Mouse (Mus musculus): Measurements from ENCODE around the gene Serpinb1a. TPM values are rescaled to one million over a fixed set of nuclear protein-coding genes. Genes with fewer than 3 reads are reported as not detected.
A peak's percentile ranks its signal among the peaks of the same experiment; 100 is the strongest.

The Serpinb1a gene
- polyA plus RNA-seq, 1 experiment from 2014 or later: 81.2 TPM

DNA sequence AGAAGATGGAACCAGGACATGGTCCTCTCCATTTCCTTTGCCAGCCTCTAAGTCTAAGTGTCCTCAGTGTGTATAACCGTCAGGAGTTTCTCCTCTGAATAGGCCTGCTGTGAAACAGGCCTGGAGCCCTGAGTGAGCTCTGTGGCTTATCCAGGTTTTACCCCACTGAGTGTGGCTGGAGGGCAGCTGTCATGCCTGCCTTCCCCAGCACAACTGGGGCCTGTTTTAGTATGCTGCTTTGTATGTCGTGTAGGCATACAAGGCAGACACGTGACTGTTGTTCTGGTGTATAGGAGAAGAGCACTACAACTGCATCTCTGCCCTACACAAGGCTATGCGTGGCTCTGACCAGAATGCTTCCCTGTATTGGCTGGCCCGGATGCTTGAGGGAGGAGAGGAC lies 31.1 kb downstream of the Serpinb1a start:
- no peak for ATAC-seq (replicated peaks; ENCODE audit: low FRiP score, low TSS enrichment, low read depth)
- peaks cover 70% of the 10 kb centered on the region for H3K36me3 ChIP-seq (ENCODE audit: control insufficient read depth, insufficient read depth, low read length)

DNA sequence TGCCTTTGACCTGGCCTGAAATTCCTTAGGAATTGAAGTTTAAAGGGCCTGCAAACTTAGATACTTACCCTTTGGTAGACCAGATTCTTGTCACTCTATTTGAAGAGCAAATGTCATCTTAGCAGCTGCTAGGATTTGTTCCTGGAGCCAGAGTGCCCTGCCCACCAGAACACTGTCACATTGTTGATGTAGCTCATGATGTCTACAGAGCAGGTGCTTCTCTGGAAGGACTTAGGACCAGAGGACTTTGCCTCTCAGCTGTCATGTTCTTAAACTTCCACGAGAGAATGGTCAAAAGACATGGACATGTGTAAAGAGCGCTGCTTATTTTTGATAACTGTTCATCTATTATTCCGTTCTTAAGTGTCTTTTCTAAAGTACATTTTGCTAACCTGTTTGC lies 31.7 kb downstream of the Serpinb1a start:
- Histone ChIP-seq H3K9me3 (ENCODE audit: control insufficient read depth, low read length) (no peaks in the 10 kb centered on the region), H3K36me3 (ENCODE audit: control insufficient read depth, insufficient read depth, low read length) (peaks cover 71% of the 10 kb centered on the region), H3K27ac (ENCODE audit: low read depth) (no peak overlapping the region), H3K27me3 (replicated peaks; ENCODE audit: control insufficient read depth, insufficient read depth, low read length) (no peaks in the 10 kb centered on the region), H3K4me1 (replicated peaks; ENCODE audit: control insufficient read depth, insufficient read depth, low read length) (no peaks in the 10 kb centered on the region), H3K4me2 (ENCODE audit: low read length) (no peak overlapping the region), H3K9ac (ENCODE audit: low read length) (no peak overlapping the region), H3K4me3 (ENCODE audit: low read depth, low read length) (no peak overlapping the region)
- ATAC-seq (replicated peaks; ENCODE audit: low FRiP score, low TSS enrichment, low read depth) (no peak), DNase-seq (ENCODE audit: low spot score) (no peak)
- 93% methylated on average over 3 of the region's 3 CpGs for WGBS

More for the DNA sequence above, 31.1 kb downstream of the Serpinb1a start:
- WGBS: 85% methylated on average over 5 of the region's 5 CpGs
- Histone ChIP-seq H3K4me3 (ENCODE audit: low read depth, low read length) (no peak overlapping the region), H3K9ac (ENCODE audit: low read length) (no peak overlapping the region), H3K27ac (ENCODE audit: low read depth) (no peak overlapping the region), H3K9me3 (ENCODE audit: control insufficient read depth, low read length) (no peaks in the 10 kb centered on the region), H3K4me2 (ENCODE audit: low read length) (no peak overlapping the region), H3K4me1 (replicated peaks; ENCODE audit: control insufficient read depth, insufficient read depth, low read length) (no peaks in the 10 kb centered on the region), H3K27me3 (replicated peaks; ENCODE audit: control insufficient read depth, insufficient read depth, low read length) (no peaks in the 10 kb centered on the region)
- no peak for DNase-seq (ENCODE audit: low spot score)

DNA sequence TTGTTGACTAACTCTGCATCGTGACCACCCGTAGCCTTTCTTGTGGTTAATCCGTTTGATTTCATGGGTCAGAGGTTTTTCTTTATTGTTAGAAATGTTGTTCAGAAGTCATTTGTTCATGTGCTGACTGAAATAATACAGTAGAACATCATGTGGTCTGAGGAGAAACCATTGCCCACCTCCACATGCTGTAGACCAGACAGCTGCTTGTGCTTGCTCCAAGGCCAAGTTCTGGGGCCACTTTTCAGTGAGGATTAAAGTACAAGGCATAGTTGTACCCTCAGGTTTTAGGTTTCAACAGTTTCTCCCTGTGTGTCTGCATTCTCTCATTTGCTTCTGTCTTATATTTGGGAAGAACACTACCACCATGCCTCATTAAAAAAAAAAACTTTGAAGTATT lies 43.4 kb downstream of the Serpinb1a start:
- Histone ChIP-seq H3K4me2 (ENCODE audit: low read length) (no peak overlapping the region), H3K4me3 (ENCODE audit: low read depth, low read length) (no peak overlapping the region), H3K9ac (ENCODE audit: low read length) (no peak overlapping the region), H3K27ac (ENCODE audit: low read depth) (no peak overlapping the region), H3K36me3 (ENCODE audit: control insufficient read depth, insufficient read depth, low read length) (peaks cover 53% of the 10 kb centered on the region), H3K27me3 (replicated peaks; ENCODE audit: control insufficient read depth, insufficient read depth, low read length) (no peaks in the 10 kb centered on the region), H3K4me1 (replicated peaks; ENCODE audit: control insufficient read depth, insufficient read depth, low read length) (peaks cover 12% of the 10 kb centered on the region), H3K9me3 (ENCODE audit: control insufficient read depth, low read length) (no peaks in the 10 kb centered on the region)
- DNase-seq (ENCODE audit: low spot score): no peak
- no peak for ATAC-seq (replicated peaks; ENCODE audit: low FRiP score, low TSS enrichment, low read depth)
- WGBS: 95% methylated on average over 3 of the region's 3 CpGs

DNA sequence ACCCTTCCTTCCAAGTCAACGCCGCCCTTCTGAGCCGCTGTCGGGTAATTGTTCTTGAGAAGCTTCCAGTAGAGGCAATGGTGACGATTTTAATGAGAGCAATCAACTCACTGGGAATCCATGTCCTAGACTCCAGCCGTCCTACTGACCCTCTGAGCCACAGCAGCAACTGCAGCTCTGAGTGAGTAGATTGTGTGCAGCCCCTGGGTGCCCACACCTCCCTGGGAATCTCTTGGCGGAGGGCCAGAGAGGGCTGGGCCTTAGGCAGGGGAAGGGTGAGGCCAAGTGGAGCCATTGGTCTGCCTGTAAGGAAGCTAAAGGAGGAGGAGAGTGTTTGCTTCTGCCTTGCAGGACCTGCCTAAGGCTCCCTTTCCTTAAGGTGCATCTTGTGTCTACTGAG lies 44.2 kb downstream of the Serpinb1a start:
- WGBS: 90% methylated on average over 7 of the region's 7 CpGs
- H3K4me2 ChIP-seq (ENCODE audit: low read length): no peak overlapping the region
- H3K27ac ChIP-seq (ENCODE audit: low read depth): no peak overlapping the region
- no peaks in the 10 kb centered on the region for H3K9me3 ChIP-seq (ENCODE audit: control insufficient read depth, low read length)
- no peak overlapping the region for H3K4me3 ChIP-seq (ENCODE audit: low read depth, low read length)
- H3K4me1 ChIP-seq (replicated peaks; ENCODE audit: control insufficient read depth, insufficient read depth, low read length): peaks cover 12% of the 10 kb centered on the region
- ATAC-seq (replicated peaks; ENCODE audit: low FRiP score, low TSS enrichment, low read depth) (no peak), DNase-seq (ENCODE audit: low spot score) (no peak)
- no peak overlapping the region for H3K9ac ChIP-seq (ENCODE audit: low read length)
- no peaks in the 10 kb centered on the region for H3K27me3 ChIP-seq (replicated peaks; ENCODE audit: control insufficient read depth, insufficient read depth, low read length)
- peaks cover 53% of the 10 kb centered on the region for H3K36me3 ChIP-seq (ENCODE audit: control insufficient read depth, insufficient read depth, low read length)

DNA sequence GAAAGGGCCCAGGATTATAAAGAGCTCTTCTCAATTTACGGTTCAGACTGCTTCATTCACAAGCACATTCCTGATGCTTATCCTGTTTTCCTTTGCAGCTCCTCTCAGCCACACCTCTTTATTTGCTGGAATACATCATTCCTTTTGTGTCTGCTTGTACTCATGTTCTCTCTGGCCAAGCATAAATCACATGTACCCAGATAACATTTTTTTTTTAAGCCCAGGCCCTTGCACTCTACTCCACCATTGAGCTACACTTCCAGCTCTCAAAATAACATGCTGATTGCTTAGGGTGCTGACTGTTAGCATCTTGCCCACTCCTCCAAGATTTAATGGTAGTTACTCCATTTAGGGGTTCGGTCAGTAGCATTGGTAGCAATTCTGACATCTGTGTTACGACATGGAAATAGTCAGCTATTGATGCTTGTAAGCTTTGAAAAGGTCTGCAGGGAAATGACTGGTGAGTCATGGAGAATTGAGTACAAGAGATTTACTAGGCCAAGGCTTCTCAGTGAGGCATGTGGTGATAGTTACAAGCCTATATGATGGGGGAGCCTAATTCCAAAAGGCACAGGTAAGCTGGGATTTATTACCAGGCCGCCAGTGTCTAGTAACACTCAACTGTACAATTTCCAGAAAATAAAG lies 47.2 kb downstream of the Serpinb1a start:
- DNase-seq (ENCODE audit: low spot score): no peak
- 76% methylated on average over 4 of the region's 4 CpGs for WGBS
- H3K4me3 ChIP-seq (ENCODE audit: low read depth, low read length): peak overlapping the region; percentile 82

GRCm38 (mm10) chr13:32802259-32803081 lies 48.5 kb downstream of the Serpinb1a start, which contains the start of gene D930007J09Rik:
Gene D930007J09Rik, minus strand, starts transcription at chr13:32802849.
- peak within 1 kb of the TSS; percentile 52; the same call in 1 of the 2 replicates for H3K27ac ChIP-seq (ENCODE audit: low read depth)
- no peaks in the 10 kb centered on the region for H3K9me3 ChIP-seq (ENCODE audit: control insufficient read depth, low read length)
- DNase-seq (ENCODE audit: low spot score) (peak; percentile 79), ATAC-seq (replicated peaks; ENCODE audit: low FRiP score, low TSS enrichment, low read depth) (peak; percentile 66)
- H3K4me2 ChIP-seq (ENCODE audit: low read length): peak within 1 kb of the TSS; percentile 86
- H3K27me3 ChIP-seq (replicated peaks; ENCODE audit: control insufficient read depth, insufficient read depth, low read length): no peaks in the 10 kb centered on the region
- H3K4me3 ChIP-seq (ENCODE audit: low read depth, low read length): peak within 1 kb of the TSS; percentile 82
- WGBS: 0% methylated on average over 88 of the region's 95 CpGs
- peak within 1 kb of the TSS; percentile 74 for H3K9ac ChIP-seq (ENCODE audit: low read length)
- peaks cover 25% of the 10 kb centered on the region for H3K36me3 ChIP-seq (ENCODE audit: control insufficient read depth, insufficient read depth, low read length)
- peaks cover 12% of the 10 kb centered on the region for H3K4me1 ChIP-seq (replicated peaks; ENCODE audit: control insufficient read depth, insufficient read depth, low read length)

More for the DNA sequence above, 47.2 kb downstream of the Serpinb1a start:
- Histone ChIP-seq H3K36me3 (ENCODE audit: control insufficient read depth, insufficient read depth, low read length) (peaks cover 36% of the 10 kb centered on the region), H3K27me3 (replicated peaks; ENCODE audit: control insufficient read depth, insufficient read depth, low read length) (no peaks in the 10 kb centered on the region), H3K4me2 (ENCODE audit: low read length) (peak overlapping the region; percentile 86), H3K27ac (ENCODE audit: low read depth) (no peak overlapping the region), H3K9me3 (ENCODE audit: control insufficient read depth, low read length) (no peaks in the 10 kb centered on the region), H3K9ac (ENCODE audit: low read length) (peak overlapping the region; percentile 74), H3K4me1 (replicated peaks; ENCODE audit: control insufficient read depth, insufficient read depth, low read length) (peaks cover 12% of the 10 kb centered on the region)
- no peak for ATAC-seq (replicated peaks; ENCODE audit: low FRiP score, low TSS enrichment, low read depth)

DNA sequence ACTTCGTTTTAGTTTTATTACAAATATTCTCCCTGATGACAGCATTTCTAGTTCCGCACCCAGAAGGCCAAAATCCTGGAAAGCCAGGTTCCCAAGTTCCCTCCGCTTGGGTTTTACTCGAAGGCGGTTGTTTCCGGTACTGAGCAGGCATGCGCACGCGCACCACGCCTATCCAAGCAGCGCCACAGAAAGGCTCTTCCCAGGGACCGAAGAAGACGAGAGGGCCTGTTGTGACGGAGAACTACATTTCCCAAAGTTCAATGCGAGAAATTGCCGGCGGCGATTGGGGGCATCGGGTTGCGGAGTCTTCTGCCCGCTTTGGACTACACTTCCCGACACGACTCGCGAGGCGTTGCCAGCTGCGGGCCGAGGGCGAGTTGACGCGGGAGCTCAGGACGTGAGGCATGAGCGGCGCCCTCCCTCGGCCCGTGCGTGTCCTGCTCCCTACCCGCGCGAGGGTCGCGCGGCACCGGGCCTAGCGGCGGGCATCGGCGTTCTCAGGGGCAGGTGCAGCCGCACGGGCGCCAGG lies 49.2 kb downstream of the Serpinb1a start, which contains the start of gene Wrnip1:
Gene Wrnip1, plus strand, starts transcription at position 346 of the 529 bp plus-strand sequence.
- Histone ChIP-seq H3K4me3 (ENCODE audit: low read depth, low read length) (peak within 1 kb of the TSS; percentile 82), H3K4me1 (replicated peaks; ENCODE audit: control insufficient read depth, insufficient read depth, low read length) (peaks cover 12% of the 10 kb centered on the region), H3K9ac (ENCODE audit: low read length) (peak within 1 kb of the TSS; percentile 74), H3K4me2 (ENCODE audit: low read length) (peak within 1 kb of the TSS; percentile 86), H3K36me3 (ENCODE audit: control insufficient read depth, insufficient read depth, low read length) (peaks cover 19% of the 10 kb centered on the region), H3K27ac (ENCODE audit: low read depth) (peak within 1 kb of the TSS; percentile 59), H3K9me3 (ENCODE audit: control insufficient read depth, low read length) (no peaks in the 10 kb centered on the region), H3K27me3 (replicated peaks; ENCODE audit: control insufficient read depth, insufficient read depth, low read length) (no peaks in the 10 kb centered on the region)
- peak; percentile 97 for ATAC-seq (replicated peaks; ENCODE audit: low FRiP score, low TSS enrichment, low read depth)
- DNase-seq (ENCODE audit: low spot score): peak; percentile 91
- under 1% methylated on average over 50 of the region's 51 CpGs for WGBS

DNA sequence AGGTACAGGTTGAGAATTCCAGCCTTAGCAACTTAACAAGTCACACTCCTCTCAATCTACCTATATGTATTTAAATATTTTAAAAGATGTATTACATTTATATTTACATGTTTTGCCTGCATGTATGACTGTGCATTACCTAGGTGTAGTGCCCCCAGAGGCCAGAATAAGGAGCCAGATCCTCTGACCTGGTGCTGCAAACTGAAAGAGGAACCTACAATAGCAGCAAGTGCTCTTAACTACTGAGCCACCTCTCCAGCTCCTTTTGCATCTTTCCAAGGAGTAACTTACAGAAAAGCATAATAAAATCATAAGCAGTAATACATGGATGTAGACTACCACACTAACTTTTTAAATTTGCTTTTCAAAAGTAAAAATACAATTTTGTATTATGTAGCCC lies 50.1 kb downstream of the Serpinb1a start:
- no peak for DNase-seq (ENCODE audit: low spot score)
- peak overlapping the region; percentile 82 for H3K4me3 ChIP-seq (ENCODE audit: low read depth, low read length)
- H3K27ac ChIP-seq (ENCODE audit: low read depth): no peak overlapping the region

More for the DNA sequence above, 50.1 kb downstream of the Serpinb1a start:
- no peaks in the 10 kb centered on the region for H3K27me3 ChIP-seq (replicated peaks; ENCODE audit: control insufficient read depth, insufficient read depth, low read length)
- H3K4me2 ChIP-seq (ENCODE audit: low read length): peak overlapping the region; percentile 86
- peaks cover 11% of the 10 kb centered on the region for H3K36me3 ChIP-seq (ENCODE audit: control insufficient read depth, insufficient read depth, low read length)
- H3K9me3 ChIP-seq (ENCODE audit: control insufficient read depth, low read length): no peaks in the 10 kb centered on the region
- no peak for ATAC-seq (replicated peaks; ENCODE audit: low FRiP score, low TSS enrichment, low read depth)
- H3K4me1 ChIP-seq (replicated peaks; ENCODE audit: control insufficient read depth, insufficient read depth, low read length): peaks cover 12% of the 10 kb centered on the region
- no peak overlapping the region; the same call in 1 of the 2 replicates for H3K9ac ChIP-seq (ENCODE audit: low read length)

Data from intestine, embryonic 14.5 days (tissue).